Mouse (Mus musculus): ENCODE data around the gene Best3.

Best3 gene

DNA sequence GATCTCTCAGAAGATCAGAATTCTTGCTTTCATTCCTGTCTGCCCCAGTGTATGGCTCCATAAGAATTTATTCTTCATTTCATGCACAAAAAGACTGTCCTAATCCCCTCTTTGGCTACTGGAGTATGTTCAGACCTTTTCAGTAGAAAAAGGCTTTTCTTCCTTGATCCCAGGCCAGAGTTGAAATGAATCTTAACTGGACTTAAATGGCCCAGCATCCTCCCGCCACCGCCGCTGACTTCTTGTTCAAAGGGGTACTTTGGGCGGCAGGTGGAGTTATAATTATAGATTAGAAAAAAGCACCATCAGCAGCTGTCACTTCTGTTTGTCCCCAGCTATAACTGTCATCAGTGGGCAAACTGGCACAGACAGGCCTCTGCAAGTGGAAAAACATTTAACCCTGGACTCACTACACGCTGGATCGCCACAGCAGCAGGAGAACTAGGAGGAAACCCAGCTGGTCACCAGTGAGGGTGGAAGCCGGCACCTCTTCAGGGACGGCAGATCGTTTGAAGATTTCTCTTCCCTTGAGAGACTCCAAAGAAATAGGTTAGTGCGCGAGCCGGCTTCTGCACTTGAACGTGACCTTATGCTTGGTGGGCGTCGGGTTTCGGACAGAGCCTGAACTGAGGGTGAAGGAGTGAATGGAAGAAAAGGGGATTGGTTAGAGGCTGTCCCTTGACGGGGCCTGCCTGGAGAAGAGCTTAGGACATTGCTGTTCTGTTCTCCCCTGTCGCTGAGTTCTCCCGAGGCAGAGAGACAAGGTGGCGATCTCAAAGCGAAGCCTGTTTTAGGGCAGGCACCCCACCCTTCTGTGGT lies at the start of gene Best3:
Best3 (plus strand) TSS at position 51 of the 819 bp plus-strand sequence.
- DNase-seq (ENCODE audit: low read depth in 2 of 2, low spot score in 2 of 2), result no peak

DNA sequence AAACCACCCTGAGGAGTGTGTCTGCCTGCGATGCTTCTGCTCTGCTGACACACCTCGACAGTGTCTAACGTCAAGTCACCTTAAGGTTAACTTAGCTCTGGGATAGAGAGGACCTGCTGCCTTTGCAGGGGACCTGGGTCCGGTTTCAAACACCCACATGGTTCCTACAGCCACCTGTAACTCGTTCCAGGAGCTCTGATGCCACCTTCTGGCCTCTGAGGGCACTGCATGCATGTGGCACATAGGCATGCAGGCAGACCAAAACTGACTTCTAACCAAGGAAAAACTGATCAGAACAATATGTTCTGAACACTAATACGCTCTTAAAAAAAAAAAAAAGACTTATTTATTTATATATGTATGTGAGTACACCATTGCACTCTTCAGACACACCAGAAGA lies 43.1 kb upstream of the Best3 start:
- DNase-seq (ENCODE audit: low read depth in 2 of 2, low spot score in 2 of 2), result peak in 1 of 2 experiments; percentile 56

DNA sequence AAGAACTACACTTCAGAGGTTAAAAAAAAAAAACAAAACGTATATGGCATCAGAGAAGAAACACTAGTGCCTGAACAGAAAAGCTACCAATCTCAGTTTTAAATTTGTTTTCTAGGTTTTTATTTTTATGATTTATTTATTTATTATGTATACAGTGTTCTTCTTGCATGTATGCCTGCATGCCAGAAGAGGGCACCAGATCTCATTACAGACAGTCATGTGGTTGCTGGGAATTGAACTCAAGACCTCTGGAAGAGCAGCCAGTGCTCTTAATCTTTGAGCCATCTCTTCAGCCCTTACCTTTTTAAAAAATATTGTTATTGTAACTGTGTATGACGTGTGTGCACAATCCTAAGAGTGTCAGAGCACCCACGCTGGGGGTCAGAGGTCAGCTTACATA lies 42.0 kb upstream of the Best3 start:
- no peak for DNase-seq (ENCODE audit: low read depth in 2 of 2, low spot score in 2 of 2)

DNA sequence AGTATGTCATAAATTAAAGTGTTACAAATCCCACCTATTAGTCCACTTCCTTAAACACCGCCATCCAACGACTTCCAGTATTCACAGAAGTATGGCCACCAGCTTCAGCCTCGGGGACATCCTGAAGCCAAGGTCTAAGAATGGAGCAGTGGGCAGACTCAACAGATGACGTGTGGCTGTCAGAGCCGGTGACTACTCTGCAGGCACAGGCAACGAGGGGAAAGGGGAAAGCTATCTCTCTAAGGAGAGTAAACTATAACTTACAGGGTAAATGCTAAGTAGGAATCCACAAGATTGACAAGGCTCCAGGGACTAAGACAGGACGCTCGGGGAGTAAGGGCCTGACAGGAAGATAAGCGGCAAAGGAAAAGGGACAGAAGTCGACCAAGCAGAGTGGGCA lies 41.2 kb upstream of the Best3 start:
- DNase-seq (ENCODE audit: low read depth in 2 of 2, low spot score in 2 of 2), result no peak

DNA sequence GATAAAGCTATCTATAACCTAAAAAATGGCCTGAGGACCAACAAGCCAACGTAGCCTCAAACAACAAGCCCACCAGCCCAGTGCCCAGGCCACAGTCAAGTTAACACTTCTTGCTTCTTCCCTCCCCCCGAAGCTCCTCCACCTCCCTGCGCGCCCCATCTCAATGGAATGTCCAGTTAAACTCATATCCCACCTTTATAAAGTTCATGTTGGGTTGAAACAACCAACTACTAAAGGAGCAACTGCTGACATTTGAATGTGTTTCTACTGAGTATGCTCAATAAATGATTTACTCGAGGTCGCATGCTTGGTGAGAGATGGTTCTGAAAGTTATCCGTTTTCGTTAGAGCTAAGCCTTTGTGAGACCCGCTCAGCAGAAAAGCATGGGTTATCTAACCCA lies 37.7 kb upstream of the Best3 start:
- no peak for DNase-seq (ENCODE audit: low read depth in 2 of 2, low spot score in 2 of 2)

DNA sequence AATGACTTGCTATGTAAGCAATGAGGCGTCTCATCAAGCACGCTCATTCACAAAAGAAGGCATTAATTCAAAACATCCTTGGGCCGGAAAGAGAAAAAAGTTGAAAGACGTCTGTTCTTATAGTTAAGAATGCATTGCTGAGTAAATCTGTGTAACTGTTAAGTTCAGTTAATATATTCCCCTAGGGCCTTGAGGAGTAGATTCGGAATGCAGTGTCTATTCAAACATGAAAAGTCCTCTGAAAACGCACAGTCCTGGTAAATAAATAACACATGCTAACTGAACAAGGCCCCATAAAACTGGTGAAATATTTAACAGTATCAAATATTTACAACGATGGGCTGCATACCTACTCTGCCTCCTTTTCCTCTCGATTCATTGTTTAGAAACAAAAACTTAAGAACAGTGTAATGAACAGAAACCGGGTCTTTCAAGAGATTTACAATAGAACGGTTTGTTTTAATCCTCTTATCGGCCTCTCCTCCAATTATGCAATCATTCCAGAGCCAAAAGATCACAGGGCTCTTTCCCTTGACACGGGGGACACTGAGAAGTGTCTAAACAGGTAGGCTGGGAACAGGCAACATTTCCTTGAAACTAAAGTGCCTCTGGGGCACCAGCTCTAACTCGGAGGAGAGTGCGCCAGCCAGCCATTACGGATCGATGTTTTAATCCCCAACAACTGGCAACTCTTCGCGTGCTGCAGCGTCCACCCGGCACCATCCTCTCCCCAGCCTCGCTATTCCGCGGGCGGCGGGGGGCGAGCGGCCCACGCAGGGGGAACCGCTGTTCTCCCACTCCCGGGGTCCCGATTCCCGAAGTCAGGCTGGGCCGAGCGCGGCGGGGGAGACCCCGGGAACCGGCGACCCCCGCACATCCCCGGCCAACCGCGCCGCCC lies 36.8 kb upstream of the Best3 start:
- DNase-seq (ENCODE audit: low read depth in 2 of 2, low spot score in 2 of 2), result no peak

DNA sequence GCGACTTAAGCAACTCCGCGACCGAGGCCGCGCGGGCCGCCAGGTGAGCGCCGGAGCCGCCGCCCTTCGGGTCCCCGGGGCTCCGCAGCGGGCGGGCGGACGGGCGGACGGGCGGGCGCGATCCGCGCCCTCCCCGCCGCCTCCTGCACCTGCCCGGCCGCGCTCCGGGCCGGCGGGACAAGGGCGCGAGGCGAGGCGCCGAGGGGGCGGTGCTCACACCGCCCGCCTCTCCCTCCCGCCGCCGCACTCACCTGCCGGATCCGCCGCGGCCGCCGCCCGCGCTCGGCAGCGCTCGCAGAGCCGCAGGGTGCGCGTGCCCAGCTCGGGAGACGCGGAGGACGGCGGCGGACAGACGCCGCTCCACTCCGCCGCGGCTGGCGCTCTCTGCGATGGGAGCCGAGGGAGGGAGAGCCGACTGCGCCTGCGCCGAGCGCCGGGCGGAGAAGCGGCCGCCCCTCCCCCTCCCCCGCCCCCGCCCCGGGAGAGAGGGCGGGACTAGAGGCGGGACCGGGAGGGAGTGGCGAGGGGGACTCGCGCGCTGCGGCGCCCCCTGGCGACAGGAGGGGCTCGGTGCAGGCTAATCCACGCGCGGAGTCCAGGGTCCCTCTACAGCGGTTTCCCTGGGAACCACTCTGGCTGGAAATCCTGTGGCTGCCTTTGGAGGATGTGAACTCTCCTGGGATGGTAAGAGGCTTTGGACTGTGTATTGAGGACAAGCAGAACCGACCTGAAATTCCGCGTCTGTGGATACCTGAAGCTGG lies 35.9 kb upstream of the Best3 start, which contains the start of gene Rab3ip:
Rab3ip (minus strand) TSS at position 761 of the 761 bp plus-strand sequence.
- peak; percentile 83 for DNase-seq (ENCODE audit: low read depth in 2 of 2, low spot score in 2 of 2)

DNA sequence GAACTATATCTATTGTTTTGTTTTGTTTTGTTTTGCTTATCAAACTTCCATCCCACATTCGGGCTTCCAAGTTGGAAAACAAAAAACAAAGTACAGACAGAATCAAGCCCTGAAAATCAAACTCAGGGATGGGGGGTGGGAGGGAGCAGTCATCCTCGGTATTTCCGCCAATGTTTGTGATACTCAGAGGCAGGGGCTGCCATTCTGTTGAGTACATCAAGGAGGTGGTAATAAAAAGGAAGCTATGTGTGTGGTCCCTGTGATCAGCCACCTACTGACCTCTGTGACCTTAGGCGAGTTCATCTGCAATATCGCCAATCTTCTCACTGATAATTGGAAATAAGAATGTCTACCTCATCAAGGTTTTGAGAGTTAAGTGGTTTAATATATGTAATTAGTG lies 35.2 kb upstream of the Best3 start:
- no peak for DNase-seq (ENCODE audit: low read depth in 2 of 2, low spot score in 2 of 2)

DNA sequence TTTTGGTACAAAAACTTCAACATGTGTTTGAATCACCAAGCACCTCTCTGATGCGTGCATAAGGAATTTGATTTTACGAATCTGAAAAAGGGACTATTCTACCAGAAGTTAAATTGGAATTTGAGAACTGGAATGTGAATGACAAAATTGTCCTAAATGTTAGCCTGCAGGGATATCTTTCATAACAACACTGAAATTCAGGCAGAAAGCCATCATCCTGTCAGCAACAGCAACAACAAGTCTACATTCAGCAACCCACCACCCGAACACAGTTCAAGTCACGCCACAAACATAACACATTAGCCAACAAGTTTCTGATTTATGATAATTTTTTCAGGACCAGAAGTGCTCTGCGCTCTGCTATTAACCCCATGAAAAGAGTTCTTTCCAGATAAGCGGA lies 30.9 kb upstream of the Best3 start:
- no peak for DNase-seq (ENCODE audit: low read depth in 2 of 2, low spot score in 2 of 2)

DNA sequence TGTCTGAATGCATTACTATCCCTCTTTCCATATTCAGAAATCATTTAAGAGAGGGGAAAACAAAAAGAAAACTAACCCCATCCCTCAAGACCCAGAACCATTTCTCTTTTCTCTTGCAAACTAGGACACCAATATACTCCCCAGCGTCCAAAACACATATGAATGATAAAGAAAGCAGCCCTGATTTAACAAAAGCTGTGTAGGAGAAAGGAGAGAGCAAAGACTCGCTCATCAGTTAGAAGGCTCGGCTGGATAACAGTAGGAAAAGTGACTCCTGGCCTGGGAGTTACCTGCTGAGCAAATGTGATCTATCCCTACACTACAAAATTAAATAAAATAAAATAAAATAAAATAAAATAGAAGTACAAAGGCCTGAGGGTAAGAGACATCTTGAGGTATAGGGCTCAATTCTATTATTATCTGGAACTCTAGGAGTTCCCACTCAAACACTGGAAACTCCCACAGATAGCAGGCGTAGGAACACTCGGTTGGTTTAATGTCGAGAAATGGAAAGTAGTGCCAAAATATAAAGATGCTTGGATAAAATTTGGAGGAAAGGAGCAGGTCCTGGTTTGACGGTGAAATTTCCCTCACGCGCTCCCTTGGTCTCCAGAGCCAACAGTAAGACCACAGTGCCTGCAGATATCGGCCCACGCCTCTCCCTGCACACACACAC lies 29.5 kb upstream of the Best3 start:
- DNase-seq (ENCODE audit: low read depth in 2 of 2, low spot score in 2 of 2), result no peak

DNA sequence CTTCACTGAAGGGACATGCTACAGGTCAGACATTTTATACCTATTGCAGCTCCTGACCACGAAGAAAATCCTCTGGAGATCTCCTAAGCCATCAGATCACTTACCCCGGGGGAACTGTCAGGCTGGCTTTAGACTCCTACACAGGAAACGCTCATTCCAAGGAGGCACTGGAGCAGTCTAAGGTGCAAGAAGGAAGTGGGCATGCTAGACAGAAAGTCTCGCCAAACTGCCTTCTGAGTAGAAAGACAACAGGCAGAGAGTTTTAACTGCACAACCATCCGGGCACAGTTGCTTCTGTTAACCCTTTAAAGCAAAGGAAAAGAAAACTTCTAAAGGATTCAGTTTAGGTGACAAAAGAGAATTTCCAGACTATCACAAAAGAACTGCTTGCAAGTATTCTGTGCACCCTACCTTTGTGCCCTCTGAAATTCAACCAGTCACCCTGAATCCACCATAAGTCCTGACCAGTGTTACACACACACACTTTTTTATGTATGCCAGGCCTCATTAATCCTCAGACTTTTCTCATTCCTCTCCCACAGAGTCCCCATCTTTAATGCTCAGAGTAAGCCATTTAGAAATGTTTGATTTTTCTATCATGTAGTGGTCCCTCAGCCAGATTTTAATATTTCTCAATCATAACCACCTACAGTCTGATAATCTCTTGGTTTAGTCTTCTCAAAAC lies 28.1 kb upstream of the Best3 start:
- DNase-seq (ENCODE audit: low read depth in 2 of 2, low spot score in 2 of 2), result no peak

DNA sequence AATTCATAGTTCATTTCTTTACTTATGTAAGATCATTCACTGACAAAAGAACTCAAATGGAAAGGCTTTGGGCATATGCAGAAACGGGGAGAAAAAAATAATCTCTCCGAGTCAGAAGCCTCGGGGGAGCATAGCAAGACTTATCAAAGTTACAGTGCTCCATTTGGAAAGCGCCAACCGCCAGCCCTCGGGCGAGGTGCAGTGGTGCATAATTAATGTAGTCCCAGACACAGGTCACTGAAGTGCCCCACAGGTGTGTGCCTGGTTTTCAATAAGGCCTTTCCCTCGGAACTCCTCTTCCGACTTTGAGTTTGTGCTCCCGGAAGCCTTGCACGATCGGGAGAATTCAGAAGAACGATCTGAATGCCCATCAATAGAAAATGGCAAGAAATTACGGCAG lies 24.0 kb upstream of the Best3 start:
- DNase-seq (ENCODE audit: low read depth in 2 of 2, low spot score in 2 of 2), result no peak

DNA sequence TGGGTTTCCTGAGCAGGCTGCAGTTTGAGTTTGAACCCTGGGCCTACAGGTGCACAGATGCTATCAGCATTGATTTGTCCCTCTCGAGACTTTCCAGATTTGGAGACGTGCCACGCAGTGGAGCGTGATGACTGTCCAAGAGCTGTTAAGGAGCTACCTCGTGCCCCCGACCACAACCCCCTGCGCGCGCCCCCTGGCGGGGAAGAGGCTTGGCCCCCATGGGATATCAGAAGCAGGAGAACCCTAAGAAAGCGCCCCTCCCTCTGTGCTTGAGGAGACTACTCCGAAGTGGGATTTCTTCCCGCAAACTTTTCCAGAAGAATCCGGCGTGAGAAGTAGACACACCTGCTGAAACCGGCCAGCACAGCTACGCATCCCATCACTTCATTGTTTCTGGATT lies 23.3 kb upstream of the Best3 start:
- no peak for DNase-seq (ENCODE audit: low read depth in 2 of 2, low spot score in 2 of 2)

DNA sequence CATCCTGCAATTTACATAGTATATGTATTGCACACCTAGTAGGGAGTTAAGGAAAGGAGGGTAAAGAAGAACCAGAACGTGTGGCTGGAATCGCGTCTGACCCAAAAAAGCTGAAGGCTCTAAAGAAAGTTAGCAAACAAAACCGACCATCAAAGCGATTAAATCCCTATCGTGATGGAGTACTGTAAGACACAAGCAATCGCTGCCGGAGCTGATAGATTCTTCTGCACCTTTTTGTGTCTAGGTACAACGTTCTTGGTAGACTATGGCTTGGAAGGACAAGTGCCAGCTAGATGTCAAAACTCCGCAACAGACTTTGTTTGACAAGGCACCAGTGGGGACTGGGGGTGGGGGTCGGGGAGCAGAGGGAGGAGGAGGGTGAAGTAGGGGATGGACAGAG lies 22.0 kb upstream of the Best3 start:
- DNase-seq (ENCODE audit: low read depth in 2 of 2, low spot score in 2 of 2), result no peak

DNA sequence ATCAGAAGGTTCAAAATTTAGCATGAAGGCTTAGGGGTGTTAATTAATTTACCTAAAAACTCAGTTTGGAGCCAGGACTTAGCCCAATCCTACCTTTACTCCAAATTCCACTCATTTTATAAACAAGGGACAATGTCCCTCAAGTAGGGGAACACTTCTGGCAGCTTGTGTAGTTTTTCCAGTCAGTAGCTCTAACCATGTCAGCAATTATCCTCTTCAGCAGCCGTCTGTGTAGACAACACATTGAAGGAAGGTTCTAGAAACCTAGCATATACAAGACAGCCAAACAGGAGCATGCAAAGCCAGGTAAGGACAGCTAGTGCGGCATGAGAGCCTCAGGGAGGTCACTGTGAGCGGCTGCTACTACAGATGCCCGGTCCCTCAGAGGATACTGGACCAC lies 21.5 kb upstream of the Best3 start:
- DNase-seq (ENCODE audit: low read depth in 2 of 2, low spot score in 2 of 2), result no peak

DNA sequence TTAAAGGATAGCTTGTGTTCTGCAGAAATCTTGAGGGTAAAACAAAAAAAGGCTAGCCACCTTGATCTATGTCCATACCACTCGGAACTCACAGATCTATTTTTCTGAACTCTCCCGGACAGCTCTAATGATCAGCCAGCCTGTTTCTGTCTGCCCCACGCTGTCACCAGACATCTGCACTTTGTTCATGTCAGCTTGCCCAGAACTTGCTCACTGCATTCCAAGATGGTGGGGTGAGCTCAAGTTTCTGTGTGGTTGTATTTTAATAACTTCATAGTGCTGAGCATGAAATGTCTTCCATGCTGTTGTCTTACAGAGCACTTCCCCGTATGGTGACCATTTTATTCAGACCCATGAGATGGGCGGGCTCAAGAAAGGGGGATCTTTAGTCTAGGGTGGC lies 20.8 kb upstream of the Best3 start:
- no peak for DNase-seq (ENCODE audit: low read depth in 2 of 2, low spot score in 2 of 2)

DNA sequence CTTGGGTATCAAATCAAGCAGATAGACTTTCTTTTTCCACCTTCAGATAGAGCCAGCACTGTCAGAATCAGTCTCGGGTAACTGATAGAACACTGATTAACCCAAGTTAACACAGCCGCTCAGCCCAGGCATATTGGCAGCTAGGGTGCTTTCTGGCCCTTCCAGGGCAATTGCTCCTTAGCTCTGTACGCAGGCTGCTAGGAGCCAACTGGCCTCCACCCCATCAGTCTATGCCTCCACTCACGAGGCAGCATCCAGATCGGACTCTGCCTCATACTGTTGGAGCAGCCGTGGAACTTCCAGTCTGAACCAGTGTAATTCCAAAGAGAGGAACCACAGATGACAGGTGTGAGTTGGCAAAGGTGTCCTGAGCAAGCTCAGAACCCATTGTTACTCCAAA lies 20.0 kb upstream of the Best3 start:
- no peak for DNase-seq (ENCODE audit: low read depth in 2 of 2, low spot score in 2 of 2)

DNA sequence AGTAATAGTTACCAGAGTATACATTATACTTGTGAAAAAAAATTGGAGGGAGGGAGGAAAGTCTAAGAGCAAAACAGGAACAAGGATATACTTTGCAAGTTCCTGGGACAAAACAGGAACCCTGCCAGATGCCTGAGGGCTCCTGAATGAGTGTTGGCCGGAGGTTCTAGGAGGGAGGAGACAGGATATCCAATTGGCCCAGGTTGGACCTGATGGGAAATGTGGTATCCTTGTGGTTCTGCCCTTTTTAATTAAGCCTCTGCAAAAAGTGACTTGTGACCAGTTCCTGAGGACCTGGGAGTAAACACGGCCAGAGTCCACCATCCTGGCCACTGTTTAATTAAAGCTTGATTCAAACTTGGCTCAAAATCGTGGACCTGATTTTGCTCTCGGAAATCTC lies 17.4 kb upstream of the Best3 start:
- DNase-seq (ENCODE audit: low read depth in 2 of 2, low spot score in 2 of 2), result no peak

DNA sequence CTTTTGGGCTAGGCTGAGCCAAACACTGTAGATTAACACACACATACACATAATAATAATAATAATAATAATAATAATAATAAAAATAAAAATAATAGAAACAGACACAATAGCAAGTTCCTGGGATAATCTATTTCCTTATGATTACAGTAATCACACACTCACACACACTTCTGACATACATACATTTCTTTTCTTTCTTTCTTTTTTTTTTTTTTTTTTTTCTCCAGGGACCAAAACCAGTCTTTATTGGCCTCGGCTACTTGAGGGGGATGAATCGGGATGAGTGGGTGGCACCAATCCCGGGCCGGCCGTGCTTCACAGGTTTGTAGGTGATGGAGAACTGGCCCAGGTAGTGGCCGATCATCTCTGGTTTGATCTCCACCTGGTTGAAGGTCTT lies 13.6 kb upstream of the Best3 start, which contains the start of gene Gm10271:
Gm10271 (minus strand) TSS at position 101 of the 400 bp plus-strand sequence.
- no peak for DNase-seq (ENCODE audit: low read depth in 2 of 2, low spot score in 2 of 2)

DNA sequence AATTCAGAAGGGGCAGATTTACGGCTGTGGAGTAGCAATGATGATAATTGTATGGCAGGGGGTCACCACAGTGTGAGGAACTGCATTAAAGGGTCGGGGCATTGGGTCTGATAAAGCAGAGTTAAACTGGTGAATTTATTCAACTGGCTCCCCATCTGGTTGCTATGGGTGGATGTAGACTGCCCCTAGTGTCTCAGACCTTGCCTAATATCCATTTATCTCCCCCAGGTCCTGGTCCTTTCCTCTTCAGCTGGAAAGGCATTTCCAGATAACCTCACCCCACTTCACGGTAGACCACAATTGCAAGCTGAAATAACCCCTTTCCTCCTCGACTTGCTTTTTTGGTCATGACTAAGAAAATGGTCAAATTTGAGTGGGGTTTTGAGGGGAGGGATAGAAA lies 8.7 kb upstream of the Best3 start:
- DNase-seq (ENCODE audit: low read depth in 2 of 2, low spot score in 2 of 2), result no peak

All from CD8-positive naive resting alpha-beta T cell, adult 2 months (primary cell).